Mouse (Mus musculus): ENCODE measurements around the gene Olfr1380. TPM values are rescaled to one million over a fixed set of nuclear protein-coding genes. Genes with fewer than 3 reads are reported as not detected.
"Not testable (repeated sequence)": the region's sequence is repeated elsewhere in the genome, so short reads cannot be mapped to it uniquely, and the experiment has no call there.

The Olfr1380 gene
- total and polyA plus RNA-seq, 2 experiments from 2014 or later = not detected

- DNase-seq (ENCODE audit: low spot score); H3K36me3 ChIP-seq (ENCODE audit: insufficient read depth, low read length); H3K27me3 ChIP-seq (ENCODE audit: insufficient read depth, low read length); H3K9ac ChIP-seq (replicated peaks; ENCODE audit: low read length); H3K27ac ChIP-seq; ATAC-seq; H3K9me3 ChIP-seq (ENCODE audit: low read length); H3K4me1 ChIP-seq (ENCODE audit: insufficient read depth, low read length): not testable (repeated sequence)
- peak overlapping the region; percentile 59 for H3K4me2 ChIP-seq (ENCODE audit: low read depth, low read length)
- peak overlapping the region; percentile 38 for H3K4me3 ChIP-seq (ENCODE audit: low read length)
- 1% methylated on average over 47 of the region's 52 CpGs for WGBS
- TF ChIP-seq CTCF (IDR thresholded peaks at IDR 0.05; ENCODE audit: low read depth) = 0 out of 2 replicates have a peak, but pooled peaks have one; percentile 10
Observed at GRCm38 (mm10) chr11:49609868-49610824, 53.5 kb downstream of the Olfr1380 start.

GRCm38 (mm10) chr11:49611349-49611748 is 54.7 kb downstream of the Olfr1380 start:
- H3K9ac ChIP-seq (replicated peaks; ENCODE audit: low read length); H3K27me3 ChIP-seq (ENCODE audit: insufficient read depth, low read length); H3K9me3 ChIP-seq (ENCODE audit: low read length); ATAC-seq; H3K4me2 ChIP-seq (ENCODE audit: low read depth, low read length); DNase-seq (ENCODE audit: low spot score); H3K4me3 ChIP-seq (ENCODE audit: low read length); H3K36me3 ChIP-seq (ENCODE audit: insufficient read depth, low read length); H3K27ac ChIP-seq; H3K4me1 ChIP-seq (ENCODE audit: insufficient read depth, low read length): not testable (repeated sequence)
- WGBS = 41% methylated on average over 3 of the region's 3 CpGs

GRCm38 (mm10) chr11:49612154-49612553 is 55.5 kb downstream of the Olfr1380 start:
- no peak overlapping the region for H3K4me3 ChIP-seq (ENCODE audit: low read length)
- H3K4me2 ChIP-seq (ENCODE audit: low read depth, low read length) = no peak overlapping the region
- no peak overlapping the region for H3K9ac ChIP-seq (replicated peaks; ENCODE audit: low read length)
- TF ChIP-seq CTCF (IDR thresholded peaks at IDR 0.05; ENCODE audit: low read depth) = no peak
- peaks cover 4% of the 10 kb centered on the region; the same call in 1 of the 2 replicates for H3K27me3 ChIP-seq (ENCODE audit: insufficient read depth, low read length)
- 40% methylated on average over 3 of the region's 3 CpGs for WGBS
- no peak overlapping the region for H3K27ac ChIP-seq
- no peak for ATAC-seq
- no peaks in the 10 kb centered on the region for H3K36me3 ChIP-seq (ENCODE audit: insufficient read depth, low read length)
- H3K4me1 ChIP-seq (ENCODE audit: insufficient read depth, low read length) = no peaks in the 10 kb centered on the region
- H3K9me3 ChIP-seq (ENCODE audit: low read length) = no peaks in the 10 kb centered on the region
- no peak for DNase-seq (ENCODE audit: low spot score)

DNA sequence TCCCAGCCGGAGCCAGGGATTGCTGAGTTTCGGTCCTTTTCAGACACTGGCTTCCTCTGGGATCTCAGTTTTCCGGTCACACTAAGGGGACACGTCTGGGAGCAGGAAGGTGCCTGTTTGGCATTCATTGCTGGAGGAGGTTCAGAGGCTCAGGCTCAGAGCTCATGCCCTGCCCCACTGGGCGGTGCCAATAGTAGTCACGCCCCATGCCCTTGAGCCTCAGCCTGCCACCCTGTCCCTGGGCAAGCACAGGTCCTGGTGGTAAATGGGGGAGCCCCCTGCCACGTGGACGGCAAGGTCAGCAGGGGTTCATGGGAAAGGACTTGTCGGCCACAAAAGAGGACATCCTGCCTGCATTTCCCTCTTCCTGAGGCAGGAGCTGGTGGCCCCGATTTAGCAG is 56.7 kb downstream of the Olfr1380 start:
- Histone ChIP-seq H3K36me3 (ENCODE audit: insufficient read depth, low read length) (no peaks in the 10 kb centered on the region), H3K4me2 (ENCODE audit: low read depth, low read length) (no peak overlapping the region), H3K27me3 (ENCODE audit: insufficient read depth, low read length) (peaks cover 1% of the 10 kb centered on the region; the same call in 1 of the 2 replicates), H3K9me3 (ENCODE audit: low read length) (no peaks in the 10 kb centered on the region), H3K4me3 (ENCODE audit: low read length) (no peak overlapping the region), H3K4me1 (ENCODE audit: insufficient read depth, low read length) (no peaks in the 10 kb centered on the region), H3K27ac (no peak overlapping the region), H3K9ac (replicated peaks; ENCODE audit: low read length) (no peak overlapping the region)
- ATAC-seq (0 out of 2 replicates have a peak, but pooled peaks have one; percentile 41), DNase-seq (ENCODE audit: low spot score) (no peak)
- 13% methylated on average over 10 of the region's 10 CpGs for WGBS
- TF ChIP-seq CTCF (IDR thresholded peaks at IDR 0.05; ENCODE audit: low read depth) = no peak

Other genes starting within 250 kb of the Olfr1380 start
- not detected in 2 replicates for gene Olfr1391, start 234.1 kb upstream of the Olfr1380 start, total RNA-seq (2014; rRNA removed)
- not detected in 2 replicates for gene Olfr1391, start 234.1 kb upstream of the Olfr1380 start, polyA plus RNA-seq (2015; fragmentation: Nextera tagmentation; extraction: Ambion mirVana)
- not detected in 2 replicates for gene Olfr1390, start 221.7 kb upstream of the Olfr1380 start, total RNA-seq (2014; rRNA removed)
- not detected in 2 replicates for gene Olfr1390, start 221.7 kb upstream of the Olfr1380 start, polyA plus RNA-seq (2015; fragmentation: Nextera tagmentation; extraction: Ambion mirVana)
- not detected in 2 replicates for gene Olfr1389, start 133.8 kb upstream of the Olfr1380 start, total RNA-seq (2014; rRNA removed)
- gene Olfr1389, start 133.8 kb upstream of the Olfr1380 start, polyA plus RNA-seq (2015; fragmentation: Nextera tagmentation; extraction: Ambion mirVana) = not detected in 2 replicates
- 0.10 TPM in 1 of 2 replicates, not detected in the other for gene Olfr1388, start 120.3 kb upstream of the Olfr1380 start, total RNA-seq (2014; rRNA removed)
- 0.08 TPM in 1 of 2 replicates, not detected in the other for gene Olfr1388, start 120.3 kb upstream of the Olfr1380 start, polyA plus RNA-seq (2015; fragmentation: Nextera tagmentation; extraction: Ambion mirVana)
- not detected in 2 replicates for gene Olfr1387, start 101.5 kb upstream of the Olfr1380 start, total RNA-seq (2014; rRNA removed)
- not detected in 2 replicates for gene Olfr1387, start 101.5 kb upstream of the Olfr1380 start, polyA plus RNA-seq (2015; fragmentation: Nextera tagmentation; extraction: Ambion mirVana)
- not detected in 2 replicates for gene Olfr1386, start 91.8 kb upstream of the Olfr1380 start, total RNA-seq (2014; rRNA removed)
- gene Olfr1386, start 91.8 kb upstream of the Olfr1380 start, polyA plus RNA-seq (2015; fragmentation: Nextera tagmentation; extraction: Ambion mirVana) = not detected in 2 replicates
- not detected in 2 replicates for gene Olfr1385, start 67.8 kb upstream of the Olfr1380 start, total RNA-seq (2014; rRNA removed)
- gene Olfr1385, start 67.8 kb upstream of the Olfr1380 start, polyA plus RNA-seq (2015; fragmentation: Nextera tagmentation; extraction: Ambion mirVana) = not detected in 2 replicates
- gene Olfr1384, start 50.2 kb upstream of the Olfr1380 start, total RNA-seq (2014; rRNA removed) = not detected in 2 replicates
- not detected in 2 replicates for gene Olfr1384, start 50.2 kb upstream of the Olfr1380 start, polyA plus RNA-seq (2015; fragmentation: Nextera tagmentation; extraction: Ambion mirVana)
- gene Olfr1383, start 37.2 kb upstream of the Olfr1380 start, total RNA-seq (2014; rRNA removed) = not detected in 2 replicates
- gene Olfr1383, start 37.2 kb upstream of the Olfr1380 start, polyA plus RNA-seq (2015; fragmentation: Nextera tagmentation; extraction: Ambion mirVana) = not detected in 2 replicates
- gene Olfr1382, start 28.6 kb upstream of the Olfr1380 start, total RNA-seq (2014; rRNA removed) = not detected in 2 replicates
- gene Olfr1382, start 28.6 kb upstream of the Olfr1380 start, polyA plus RNA-seq (2015; fragmentation: Nextera tagmentation; extraction: Ambion mirVana) = not detected in 2 replicates
- gene Olfr1381, start 13.4 kb upstream of the Olfr1380 start, total RNA-seq (2014; rRNA removed) = not detected in 2 replicates
- not detected in 2 replicates for gene Olfr1381, start 13.4 kb upstream of the Olfr1380 start, polyA plus RNA-seq (2015; fragmentation: Nextera tagmentation; extraction: Ambion mirVana)
- 2.5 and 3.7 TPM in 2 replicates for gene Flt4, start 52.4 kb downstream of the Olfr1380 start, total RNA-seq (2014; rRNA removed)
- 1.2 TPM in 2 replicates for gene Flt4, start 52.4 kb downstream of the Olfr1380 start, polyA plus RNA-seq (2015; fragmentation: Nextera tagmentation; extraction: Ambion mirVana)
- not detected in 2 replicates for gene Scgb3a1, start 106.7 kb downstream of the Olfr1380 start, total RNA-seq (2014; rRNA removed)
- gene Scgb3a1, start 106.7 kb downstream of the Olfr1380 start, polyA plus RNA-seq (2015; fragmentation: Nextera tagmentation; extraction: Ambion mirVana) = 0.33 and 0.55 TPM in 2 replicates
- 32.0 and 38.5 TPM in 2 replicates for gene Cnot6, start 155.8 kb downstream of the Olfr1380 start, total RNA-seq (2014; rRNA removed)
- 32.7 and 33.0 TPM in 2 replicates for gene Cnot6, start 155.8 kb downstream of the Olfr1380 start, polyA plus RNA-seq (2015; fragmentation: Nextera tagmentation; extraction: Ambion mirVana)
- 2.5 and 3.8 TPM in 2 replicates for gene Gfpt2, start 237.3 kb downstream of the Olfr1380 start, total RNA-seq (2014; rRNA removed)
- gene Gfpt2, start 237.3 kb downstream of the Olfr1380 start, polyA plus RNA-seq (2015; fragmentation: Nextera tagmentation; extraction: Ambion mirVana) = 5.0 and 5.4 TPM in 2 replicates